In the genomic region with DNA sequence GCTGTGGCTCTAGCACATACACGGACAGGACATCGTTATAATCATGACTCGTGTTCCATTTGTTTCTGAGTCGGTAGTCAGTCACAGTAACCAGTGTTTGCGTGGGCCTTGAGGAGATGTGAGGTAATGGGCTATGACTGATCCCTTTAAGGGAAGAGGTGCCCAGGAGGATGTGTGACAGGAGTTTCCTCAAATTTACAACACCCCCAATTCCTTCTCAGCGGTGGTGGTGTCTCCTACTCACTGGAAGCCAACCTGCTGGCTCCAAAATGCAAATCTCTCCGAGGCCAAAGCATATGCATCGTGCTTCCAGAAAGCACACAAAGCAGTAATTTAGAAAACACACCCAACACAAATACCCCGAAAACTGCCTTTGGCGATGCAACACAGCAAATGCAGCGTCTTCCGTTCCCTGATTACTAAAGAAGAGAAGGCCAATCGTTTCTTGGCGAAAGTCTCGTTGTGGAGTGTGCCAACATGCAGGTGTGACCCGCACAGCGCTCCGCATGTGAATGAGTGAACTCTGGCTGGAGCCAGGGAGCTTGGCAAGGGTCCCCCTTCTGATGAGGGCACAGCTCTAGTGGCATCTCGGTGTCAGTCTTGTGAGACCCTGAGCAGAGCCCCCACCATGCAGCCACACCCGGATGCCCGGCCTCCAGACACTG, we compare ENCODE assay signal across 15 mouse cellular contexts.
DNase-seq lines count a peak whose midpoint lies in the region; ATAC-seq and TF ChIP-seq lines count a peak whose summit lies in the region.
"Had no signal": no experiment of that assay in that cellular context is flagged by ENCODE, and none has a peak within 500 bp of the region (broad histone marks: within the 10 kb centered on the region; RNA-seq: fewer than 3 reads in every experiment).

No protein-coding gene starts in this region.

- H3K27me3 ChIP-seq in midbrain, embryonic 15.5 days (replicated peaks), result no peaks in the 10 kb centered on the region
- H3K27me3 ChIP-seq: CH12.LX; liver, embryonic 12.5 days; midbrain, embryonic 12.5 days; Patski had no signal

- H3K9me3 ChIP-seq in midbrain, embryonic 15.5 days, result no peaks in the 10 kb centered on the region
- H3K9me3 ChIP-seq: liver, embryonic 12.5 days had no signal

- H3K9ac ChIP-seq in midbrain, embryonic 15.5 days, result no peak overlapping the region
- H3K9ac ChIP-seq: liver, embryonic 12.5 days; midbrain, embryonic 12.5 days had no signal

- no peak for TF ChIP-seq CTCF in brain, embryonic 14.5 days (IDR thresholded peaks at IDR 0.05; ENCODE audit: borderline replicate concordance, extremely low read depth, insufficient read depth, insufficient read length)

- H3K4me1 ChIP-seq in midbrain, embryonic 15.5 days, result 0 out of 2 replicates have a peak, but pooled peaks cover 6% of the 10 kb centered on the region
- H3K4me1 ChIP-seq: liver, embryonic 12.5 days had no signal

- no peak overlapping the region for H3K4me2 ChIP-seq in midbrain, embryonic 15.5 days
- H3K4me2 ChIP-seq: liver, embryonic 12.5 days; midbrain, embryonic 12.5 days had no signal

- H3K27ac ChIP-seq in midbrain, embryonic 15.5 days, result 0 out of 2 replicates have a peak overlapping the region, but pooled peaks have one; percentile 17
- H3K27ac ChIP-seq: liver, embryonic 12.5 days; midbrain, embryonic 12.5 days had no signal

- no peak; the same call in 1 of the 2 replicates for ATAC-seq in midbrain, embryonic 15.5 days (replicated peaks)
- no peak for ATAC-seq in erythroid progenitor cell, adult 5-6 weeks (replicated peaks; ENCODE audit: low FRiP score, poor library complexity, severe bottlenecking)
- no peak for ATAC-seq in CD4-positive, CD25-positive, alpha-beta regulatory T cell, adult 4 months
- ATAC-seq: intestine, embryonic 16.5 days; liver, embryonic 12.5 days; Patski had no signal

- no peak for TF ChIP-seq POLR2A in brain, embryonic 14.5 days (IDR thresholded peaks at IDR 0.05; ENCODE audit: borderline replicate concordance, extremely low read depth, insufficient read depth, insufficient read length, poor library complexity, severe bottlenecking)

- no peak overlapping the region for H3K4me3 ChIP-seq in midbrain, embryonic 15.5 days
- H3K4me3 ChIP-seq: liver, embryonic 12.5 days; midbrain, embryonic 12.5 days had no signal

- H3K36me3 ChIP-seq in midbrain, embryonic 15.5 days (replicated peaks), result no peaks in the 10 kb centered on the region
- H3K36me3 ChIP-seq: liver, embryonic 12.5 days; midbrain, embryonic 12.5 days had no signal

- DNase-seq in frontal cortex, adult 2 months (ENCODE audit: extremely low spot score in 1 of 2, low spot score in 1 of 2), result peak; percentile 14 to 70
- no peak for DNase-seq in frontal cortex, postnatal 14 days (ENCODE audit: low spot score in 2 of 2)
- peak; percentile 20 for DNase-seq in Muller cell, postnatal 12 days (ENCODE audit: inconsistent ontology term)
- peak; percentile 81 for DNase-seq in brain, embryonic 14.5 days (ENCODE audit: low read depth)
- DNase-seq: heart, adult 11 months; kidney, postnatal 36 days; lung, postnatal 10 days had no signal

- WGBS in midbrain, embryonic 15.5 days, result 68% methylated on average over 21 of the region's 21 CpGs

Comparison
In these comparisons a context has a peak if more than half of its experiments do, and no peak if none do; other contexts are left out.
1. DNase-seq: peak in frontal cortex, adult 2 months (2 of 2), Muller cell, postnatal 12 days (single experiment) and brain, embryonic 14.5 days (single experiment); none in frontal cortex, postnatal 14 days (0 of 2).